Mouse (Mus musculus): ENCODE results near the gene Rogdi.

Gene Rogdi

GRCm38 (mm10) chr16:5013054-5013838, at the start of gene Rogdi:
Rogdi (minus strand) TSS chr16:5013553.
- DNase-seq = peak; percentile 100

GRCm38 (mm10) chr16:5058114-5058513, 44.8 kb upstream of the Rogdi start:
- DNase-seq = peak; percentile 37

GRCm38 (mm10) chr16:5050251-5051110, 37.1 kb upstream of the Rogdi start:
- peak; percentile 83 for DNase-seq

- peak; percentile 100 for DNase-seq
These were observed 36.5 kb upstream of the Rogdi start, which contains the start of the genes Glyr1 and Ubn1 for GRCm38 (mm10) chr16:5049774-5050234. Glyr1 (minus strand) TSS chr16:5049863. Ubn1 (plus strand) TSS chr16:5050057.

DNA sequence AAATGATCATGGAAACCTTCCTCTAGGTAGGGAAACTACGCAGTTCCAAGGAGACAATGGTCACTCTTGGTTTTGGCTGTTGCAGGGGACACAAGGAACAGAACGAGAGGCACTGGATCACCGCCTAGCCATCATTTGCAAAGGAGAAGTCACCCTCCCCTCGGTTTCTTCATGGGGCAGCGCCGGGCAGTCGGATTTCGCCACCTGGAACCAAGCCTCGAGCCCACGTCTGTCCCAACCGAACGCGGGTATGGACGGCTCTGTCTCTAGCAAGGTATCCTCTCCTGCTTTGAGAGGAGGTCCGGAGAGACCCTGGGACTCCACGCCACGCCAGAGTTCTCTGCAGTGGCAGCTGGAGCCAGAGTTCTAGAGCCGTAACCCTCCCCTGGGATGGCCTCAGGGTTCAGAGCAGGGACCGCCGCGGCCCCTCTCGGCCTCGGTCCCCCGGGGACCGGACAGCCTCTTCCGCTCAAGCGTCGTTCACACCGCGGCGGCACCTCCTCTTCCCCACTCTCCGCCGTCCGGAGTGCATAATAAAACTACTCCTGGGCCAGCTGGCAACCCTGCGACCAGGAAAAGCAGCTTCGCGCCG, 35.9 kb upstream of the Rogdi start:
- DNase-seq = no peak

DNA sequence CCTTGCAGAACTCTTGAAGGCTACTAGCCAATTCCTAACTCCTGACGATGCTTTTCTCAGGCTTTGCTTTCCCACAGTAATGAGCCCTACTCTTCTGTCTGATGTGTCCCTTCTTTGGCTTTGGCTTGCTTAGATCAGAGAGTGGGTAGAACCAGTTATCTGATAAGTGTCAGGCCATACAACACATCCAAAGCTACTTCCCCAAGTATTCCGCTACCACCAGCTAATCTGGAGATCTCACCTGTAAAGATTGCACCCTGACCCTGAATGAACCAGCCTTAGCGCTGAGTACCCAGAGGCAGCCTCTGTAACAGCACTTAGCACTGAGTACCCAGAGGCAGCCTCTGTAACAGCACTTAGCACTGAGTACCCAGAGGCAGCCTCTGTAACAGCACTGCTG, 32.0 kb upstream of the Rogdi start:
- no peak for DNase-seq

DNA sequence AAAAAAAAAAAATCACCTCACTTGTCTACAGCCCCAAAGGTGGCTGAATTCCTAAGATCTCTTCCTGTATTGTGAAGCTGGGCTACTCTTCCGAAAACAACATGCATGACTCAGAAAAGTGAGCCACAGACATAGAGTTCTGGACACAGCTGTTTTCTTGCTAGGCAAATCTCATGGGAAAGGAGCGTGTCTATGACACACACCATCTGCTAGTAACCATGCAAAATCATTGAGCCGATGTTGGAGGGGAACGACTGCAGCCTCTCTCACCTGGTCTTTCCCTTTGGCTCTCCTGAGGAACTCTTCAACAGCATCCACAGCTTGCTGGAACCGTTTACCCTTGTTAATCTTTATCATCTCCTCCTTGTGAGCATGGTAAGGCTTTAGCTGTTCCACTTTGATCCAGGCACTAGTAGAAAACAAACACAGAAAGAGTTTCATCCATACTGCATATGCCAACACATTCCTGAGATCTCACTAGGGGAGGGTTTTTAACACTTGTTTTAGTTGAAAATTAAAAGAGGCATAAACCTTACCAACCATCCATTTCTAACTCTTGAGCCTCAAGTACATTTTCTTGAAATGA, 23.4 kb upstream of the Rogdi start:
- no peak for DNase-seq

DNA sequence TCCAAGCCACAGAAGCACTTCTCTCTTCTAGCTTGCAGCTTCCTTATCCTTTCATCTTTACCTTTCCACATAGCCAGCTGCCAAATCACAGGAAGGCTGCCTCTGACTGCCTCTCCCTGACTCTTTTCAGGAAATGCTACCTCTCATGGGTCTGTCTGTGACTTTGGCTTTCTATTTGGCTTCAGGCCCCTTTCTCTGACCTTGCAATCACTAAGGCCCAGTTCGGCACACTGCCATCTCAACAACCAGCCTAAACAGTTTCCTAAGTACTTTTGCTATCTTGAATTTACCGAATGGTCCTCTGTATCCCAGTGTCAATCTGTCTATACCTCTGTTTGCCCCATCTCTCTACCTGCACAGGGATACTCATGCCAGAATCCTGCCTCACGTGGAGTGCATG, 22.2 kb upstream of the Rogdi start:
- no peak for DNase-seq

DNA sequence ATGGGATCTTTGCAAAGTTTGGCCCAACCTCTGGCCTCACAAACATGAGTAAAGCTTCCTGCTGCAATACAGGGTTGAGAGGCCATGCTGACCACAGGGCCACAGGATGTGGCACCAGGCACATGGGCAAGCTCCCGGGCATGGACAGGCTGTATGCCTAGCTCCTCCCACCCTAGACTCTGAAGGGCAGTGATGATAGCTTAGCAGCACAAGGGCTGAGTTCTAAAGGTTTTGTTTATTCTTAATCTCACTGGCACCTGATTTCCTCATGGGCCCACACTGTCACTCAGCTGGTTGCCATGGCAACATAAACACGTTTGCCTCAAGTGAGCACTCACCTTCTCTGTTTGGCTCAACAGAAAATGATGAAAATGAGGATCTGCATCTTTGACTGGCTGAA, 16.5 kb upstream of the Rogdi start:
- DNase-seq = peak; percentile 8

- no peak for DNase-seq
These were observed 10.7 kb upstream of the Rogdi start for GRCm38 (mm10) chr16:5024021-5024420.

- no peak for DNase-seq
These were observed 1.2 kb upstream of the Rogdi start for GRCm38 (mm10) chr16:5014578-5014977.

DNA sequence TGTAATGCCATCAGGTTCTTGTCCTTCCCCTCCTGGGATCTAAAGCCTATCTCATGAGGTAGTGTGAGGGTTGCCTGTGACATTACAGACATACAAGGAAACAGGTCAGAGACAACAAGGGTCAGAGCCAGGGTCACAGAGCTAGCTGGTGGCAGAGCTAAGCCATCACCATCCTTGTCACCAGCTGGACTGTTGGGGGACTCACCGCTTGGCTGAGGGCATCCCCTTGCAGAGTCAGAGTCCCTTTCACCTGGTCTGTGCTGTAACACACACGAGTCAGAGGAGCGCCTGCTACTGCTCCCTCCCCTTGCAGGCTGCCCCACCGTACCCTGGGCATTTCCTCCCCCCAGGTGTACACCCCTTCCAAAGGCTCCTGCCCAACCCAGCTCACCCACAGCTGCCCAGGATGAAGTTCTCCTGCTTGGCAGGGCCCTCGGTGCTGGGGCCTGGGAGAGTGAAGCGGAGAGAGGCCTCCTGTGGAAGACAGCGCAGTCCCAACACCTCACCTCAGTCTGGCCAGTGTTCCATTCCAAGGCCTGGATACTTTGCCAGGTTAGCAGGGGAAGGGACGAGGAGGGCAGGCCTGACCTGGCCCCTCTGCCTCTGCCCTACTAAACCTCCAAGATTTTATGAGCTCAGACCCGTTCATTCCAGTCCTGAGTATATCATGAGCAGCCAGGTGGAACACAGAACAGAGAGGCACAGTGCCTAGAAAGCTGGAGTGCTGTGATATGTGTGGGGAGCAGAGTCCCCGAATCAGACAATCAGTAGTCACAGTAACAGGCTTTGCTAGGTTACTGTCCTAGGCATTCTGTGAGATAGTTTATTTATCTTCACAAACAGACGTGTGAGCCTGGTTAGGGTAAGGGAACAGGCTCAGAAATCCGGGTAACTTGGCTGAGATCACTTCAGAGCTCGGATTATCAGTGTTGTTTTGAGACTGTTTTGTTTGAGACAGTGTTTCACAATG, 1.0 kb downstream of the Rogdi start:
- DNase-seq = no peak

- no peak for DNase-seq
These were observed 2.1 kb downstream of the Rogdi start for GRCm38 (mm10) chr16:5011285-5011684.

- peak; percentile 22 for DNase-seq
These were observed 2.9 kb downstream of the Rogdi start for GRCm38 (mm10) chr16:5010371-5010935.

DNA sequence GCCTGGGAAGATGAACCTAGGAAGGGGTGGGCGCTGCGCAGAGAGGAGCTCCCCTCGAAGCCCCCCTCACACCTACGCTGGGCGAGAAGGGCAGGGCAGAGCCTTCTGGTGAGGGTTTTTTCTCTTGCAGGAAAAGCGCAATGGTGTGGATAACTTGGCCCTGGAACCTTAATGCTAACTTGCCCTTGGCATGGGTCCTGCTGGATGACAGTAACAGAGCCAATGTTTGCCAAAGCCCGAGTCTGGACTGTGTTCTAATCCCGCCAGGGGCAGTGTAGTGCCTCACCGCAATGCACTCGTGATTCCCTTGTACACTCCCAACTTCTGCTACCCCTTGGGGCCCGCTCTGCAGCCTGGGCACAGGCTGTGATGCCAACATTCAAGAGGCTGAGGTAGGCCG, 5.3 kb downstream of the Rogdi start:
- no peak for DNase-seq

- peak; percentile 6 for DNase-seq
These were observed 5.9 kb downstream of the Rogdi start for GRCm38 (mm10) chr16:5007492-5007891.

DNA sequence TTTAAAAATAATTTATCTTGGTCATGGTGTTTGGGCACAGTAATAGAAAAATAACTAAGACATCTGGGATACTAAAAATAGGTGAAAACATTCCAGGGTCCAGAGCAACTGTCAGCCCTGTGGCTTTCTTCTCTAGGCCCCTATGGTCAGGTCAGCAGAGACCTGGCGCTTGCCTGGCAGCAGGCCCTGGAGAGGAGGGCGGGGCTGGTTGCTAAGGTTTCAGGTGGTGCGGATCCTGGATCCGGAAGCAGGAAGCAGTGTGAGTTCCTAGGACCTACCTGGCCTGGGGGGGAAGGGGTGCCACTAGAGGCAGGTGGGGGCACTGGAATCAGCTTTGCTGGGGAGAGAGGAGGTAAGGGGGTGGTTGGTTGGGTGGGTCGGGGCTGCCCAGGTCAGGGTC, 6.3 kb downstream of the Rogdi start, which contains the start of gene Smim22:
Smim22 (plus strand) TSS at position 222 of the 400 bp plus-strand sequence.
- DNase-seq = no peak

DNA sequence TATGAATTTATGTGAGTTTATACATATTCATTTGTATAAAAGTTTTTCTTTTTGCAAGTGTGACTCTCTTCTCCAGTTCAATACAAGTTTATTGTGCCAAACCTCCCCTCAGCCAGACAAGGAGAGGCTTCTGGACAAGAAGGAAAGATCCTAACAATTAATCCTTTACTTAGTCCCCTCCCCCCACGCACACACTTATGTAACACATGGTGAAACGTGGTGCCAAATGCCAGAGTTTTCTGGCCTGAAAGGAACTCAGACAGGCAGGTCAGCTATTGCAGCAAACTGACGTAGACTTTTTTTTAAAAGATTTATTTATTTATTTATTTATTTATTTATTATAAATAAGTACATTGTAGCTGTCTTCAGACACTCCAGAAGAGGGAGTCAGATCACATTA, 12.7 kb downstream of the Rogdi start:
- DNase-seq = no peak

- no peak for DNase-seq
These were observed 14.4 kb downstream of the Rogdi start for GRCm38 (mm10) chr16:4998984-4999383.

DNA sequence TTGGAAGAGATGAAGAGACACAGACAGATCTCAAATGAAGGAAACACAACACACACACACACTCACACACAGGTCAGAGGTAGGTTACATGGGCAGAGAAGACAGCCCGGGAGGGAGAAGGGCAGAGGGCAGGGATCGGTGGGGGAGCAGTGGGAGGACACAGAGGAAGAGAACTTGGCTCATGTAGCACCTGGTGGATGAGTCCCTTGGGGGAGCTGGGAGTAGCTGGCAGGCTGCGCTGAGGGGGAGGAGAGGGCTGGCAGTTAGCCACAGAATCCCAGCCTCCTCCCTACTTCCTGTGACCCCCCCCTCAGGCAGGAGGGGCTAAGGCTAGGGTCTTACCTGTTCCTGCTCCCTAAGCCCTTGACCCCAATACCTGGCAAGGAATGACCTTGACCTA, 15.8 kb downstream of the Rogdi start, which contains the start of gene Sept12:
Sept12 (minus strand) TSS at position 300 of the 400 bp plus-strand sequence.
- no peak for DNase-seq

DNA sequence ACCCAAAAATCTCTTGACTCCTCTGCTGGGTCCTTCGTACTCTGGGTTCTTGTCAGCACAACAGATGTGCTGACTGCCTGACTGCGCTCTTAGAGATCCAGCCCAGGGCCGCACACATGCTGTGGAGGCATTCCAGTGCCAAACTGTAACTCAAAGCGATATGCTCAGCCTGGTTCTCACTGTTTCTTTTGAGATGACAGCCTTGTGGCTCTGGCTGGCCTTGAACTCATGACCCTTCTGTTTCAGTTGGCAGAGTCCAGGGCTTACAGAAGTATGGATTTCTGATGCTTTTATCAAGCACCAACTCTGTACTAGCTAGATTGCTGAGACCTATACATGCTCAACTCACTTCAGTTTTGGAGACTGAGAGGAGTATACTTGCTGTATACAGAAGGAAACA, 20.1 kb downstream of the Rogdi start:
- no peak for DNase-seq

Measured in retina, postnatal 1 day (tissue).